Mouse (Mus musculus): ENCODE data around the gene Apobec2. TPM values are rescaled to one million over a fixed set of nuclear protein-coding genes. Genes with fewer than 3 reads are reported as not detected.

Gene Apobec2
- polyA plus RNA-seq, 1 experiment from 2014 or later, result 0.25 TPM

DNA sequence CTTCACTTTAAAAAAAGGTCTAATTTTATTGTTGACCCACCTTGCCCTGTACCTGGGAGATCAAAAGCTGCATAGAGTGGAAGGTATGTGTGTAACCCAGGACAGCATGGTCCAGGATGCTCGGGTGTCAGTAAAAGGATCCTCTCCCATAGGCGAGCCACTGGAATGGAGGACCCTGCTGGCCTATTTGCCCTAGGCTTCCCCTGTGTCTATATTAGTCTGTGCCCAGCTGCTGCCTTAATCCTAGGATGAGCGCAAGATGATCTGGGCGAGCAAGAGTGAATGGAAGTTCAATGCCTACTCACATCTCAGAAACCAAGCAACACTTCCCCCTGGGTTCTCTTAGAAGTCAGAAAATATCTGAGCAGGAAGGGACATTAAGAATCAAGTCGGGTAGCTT, 1.7 kb downstream of the Apobec2 start:
- ATAC-seq, result no peak
- no peak for DNase-seq
- Histone ChIP-seq H3K36me3 (replicated peaks; ENCODE audit: insufficient read depth, low read length) (no peaks in the 10 kb centered on the region), H3K27ac (ENCODE audit: low read depth) (no peak overlapping the region), H3K4me1 (ENCODE audit: insufficient read depth) (peaks cover 23% of the 10 kb centered on the region), H3K27me3 (ENCODE audit: insufficient read depth, low read length) (no peaks in the 10 kb centered on the region), H3K4me3 (ENCODE audit: low read depth, low read length) (no peak overlapping the region), H3K9me3 (ENCODE audit: low read length) (no peaks in the 10 kb centered on the region), H3K4me2 (ENCODE audit: low read depth, low read length) (no peak overlapping the region), H3K9ac (replicated peaks) (no peak overlapping the region)
- 59% methylated on average over 5 of the region's 5 CpGs for WGBS (ENCODE audit: insufficient replicate concordance)
- no peak for TF ChIP-seq CTCF (IDR thresholded peaks at IDR 0.05; ENCODE audit: low read depth)
- TF ChIP-seq EP300 (IDR thresholded peaks at IDR 0.05; ENCODE audit: low read depth), result no peak

DNA sequence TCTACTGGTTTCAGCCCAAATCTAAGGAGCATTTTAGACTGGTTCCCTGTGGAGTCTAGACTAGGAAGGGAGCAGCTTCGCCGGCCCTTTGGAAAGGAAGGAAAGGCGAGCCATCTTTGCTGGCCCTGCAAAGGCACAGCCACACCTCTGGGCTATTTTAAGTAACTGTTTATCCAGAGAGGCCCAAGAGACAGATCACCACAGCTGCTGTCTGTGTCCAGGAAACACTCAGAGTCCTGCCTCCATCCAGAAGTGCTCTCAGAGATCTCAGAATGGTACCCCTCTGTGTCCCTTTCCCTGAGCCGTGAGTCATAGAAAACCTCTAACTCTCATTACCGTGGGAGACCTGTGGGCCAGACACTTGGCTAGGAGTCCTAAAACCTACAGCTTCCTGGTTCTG, 2.3 kb downstream of the Apobec2 start:
- Histone ChIP-seq H3K4me3 (ENCODE audit: low read depth, low read length) (no peak overlapping the region), H3K27me3 (ENCODE audit: insufficient read depth, low read length) (no peaks in the 10 kb centered on the region), H3K9me3 (ENCODE audit: low read length) (no peaks in the 10 kb centered on the region), H3K4me1 (ENCODE audit: insufficient read depth) (peaks cover 30% of the 10 kb centered on the region), H3K9ac (replicated peaks) (no peak overlapping the region), H3K4me2 (ENCODE audit: low read depth, low read length) (no peak overlapping the region), H3K36me3 (replicated peaks; ENCODE audit: insufficient read depth, low read length) (no peaks in the 10 kb centered on the region), H3K27ac (ENCODE audit: low read depth) (no peak overlapping the region; the same call in 1 of the 2 replicates)
- WGBS (ENCODE audit: insufficient replicate concordance), result 42% methylated on average over 5 of the region's 5 CpGs
- TF ChIP-seq EP300 (IDR thresholded peaks at IDR 0.05; ENCODE audit: low read depth) (no peak), CTCF (IDR thresholded peaks at IDR 0.05; ENCODE audit: low read depth) (no peak)
- ATAC-seq (no peak), DNase-seq (no peak)

DNA sequence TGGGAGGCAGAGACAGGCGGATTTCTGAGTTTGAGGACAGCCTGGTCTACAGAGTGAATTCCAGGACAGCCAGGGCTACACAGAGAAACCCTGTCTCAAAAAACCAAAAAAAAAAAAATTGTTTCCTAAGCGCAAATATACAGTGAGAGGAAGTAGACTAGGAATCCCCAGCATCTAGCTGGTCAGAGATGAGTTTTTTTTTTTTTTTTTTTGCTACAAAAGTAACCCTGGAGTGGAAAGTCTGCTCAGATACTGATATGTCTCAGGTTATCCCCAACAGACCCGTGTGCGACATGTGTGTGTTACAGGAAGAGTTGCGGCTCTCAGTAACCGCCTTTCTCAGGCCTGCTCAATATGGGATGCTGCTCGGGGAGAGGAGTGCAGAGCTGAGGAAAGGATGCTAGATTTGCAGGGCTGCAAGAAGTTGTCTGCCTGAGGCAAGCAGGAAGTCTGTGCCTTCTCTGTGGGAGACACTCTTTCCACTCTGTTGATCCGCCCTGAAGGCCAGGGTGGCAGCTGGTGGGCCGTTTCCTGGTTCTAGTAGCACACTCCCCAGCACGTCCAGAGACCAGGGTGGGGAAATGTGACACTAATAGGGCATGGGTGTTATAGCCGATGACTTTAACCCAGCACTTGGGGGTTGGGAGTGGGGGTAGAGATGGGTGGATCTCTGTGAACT, 4.7 kb downstream of the Apobec2 start:
- H3K4me2 ChIP-seq (ENCODE audit: low read depth, low read length), result no peak overlapping the region
- H3K27me3 ChIP-seq (ENCODE audit: insufficient read depth, low read length), result no peaks in the 10 kb centered on the region
- H3K9ac ChIP-seq (replicated peaks), result no peak overlapping the region
- DNase-seq, result no peak
- peak overlapping the region; percentile 74 for H3K27ac ChIP-seq (ENCODE audit: low read depth)
- no peaks in the 10 kb centered on the region for H3K9me3 ChIP-seq (ENCODE audit: low read length)
- H3K36me3 ChIP-seq (replicated peaks; ENCODE audit: insufficient read depth, low read length), result no peaks in the 10 kb centered on the region
- WGBS (ENCODE audit: insufficient replicate concordance), result 44% methylated on average over 11 of the region's 11 CpGs
- peaks cover 30% of the 10 kb centered on the region for H3K4me1 ChIP-seq (ENCODE audit: insufficient read depth)
- TF ChIP-seq EP300 (IDR thresholded peaks at IDR 0.05; ENCODE audit: low read depth), result no peak
- no peak for TF ChIP-seq CTCF (IDR thresholded peaks at IDR 0.05; ENCODE audit: low read depth)
- ATAC-seq, result peak; percentile 28; the same call in 1 of the 2 replicates
- no peak overlapping the region for H3K4me3 ChIP-seq (ENCODE audit: low read depth, low read length)

DNA sequence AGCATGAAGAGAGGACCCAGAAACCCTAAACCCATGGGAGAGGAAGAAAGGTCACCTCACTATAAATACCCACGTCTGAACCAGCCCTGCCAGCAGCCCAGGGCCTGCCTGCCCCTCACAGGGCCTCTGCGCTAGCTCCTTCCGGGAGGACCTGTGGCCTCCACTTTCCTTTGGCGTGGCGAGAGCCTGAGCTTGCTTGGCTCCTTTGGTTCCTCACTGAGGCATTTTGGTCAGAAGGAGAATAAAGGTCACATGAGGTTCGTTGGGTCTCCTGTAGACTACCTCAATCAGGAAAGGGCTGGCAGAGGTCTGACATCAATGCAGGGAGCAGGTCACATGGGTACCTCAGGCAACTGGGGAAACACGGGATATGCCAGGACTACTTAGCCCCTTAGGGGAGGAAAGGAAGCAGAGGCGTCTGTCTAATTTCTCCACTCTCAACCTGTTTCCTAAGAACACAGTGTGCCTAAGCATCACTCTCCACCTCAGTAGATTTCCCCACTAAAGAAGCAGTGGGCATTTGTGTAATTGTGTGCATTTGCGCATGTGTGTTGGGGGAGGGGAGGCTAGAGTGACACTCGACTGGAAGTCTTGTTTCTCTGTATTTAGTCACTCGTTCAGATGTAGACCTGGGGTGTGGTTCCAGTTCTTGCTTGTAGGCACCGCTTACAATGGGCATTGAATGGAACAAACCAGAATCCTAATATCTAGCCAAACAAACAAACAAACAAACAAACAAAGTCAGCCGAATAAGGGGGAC, 5.6 kb downstream of the Apobec2 start:
- WGBS (ENCODE audit: insufficient replicate concordance), result 37% methylated on average over 13 of the region's 13 CpGs
- Histone ChIP-seq H3K4me1 (ENCODE audit: insufficient read depth) (peaks cover 30% of the 10 kb centered on the region), H3K9ac (replicated peaks) (no peak overlapping the region; the same call in 1 of the 2 replicates), H3K4me2 (ENCODE audit: low read depth, low read length) (peak overlapping the region; percentile 29; the same call in 1 of the 2 replicates), H3K27me3 (ENCODE audit: insufficient read depth, low read length) (no peaks in the 10 kb centered on the region), H3K9me3 (ENCODE audit: low read length) (no peaks in the 10 kb centered on the region), H3K27ac (ENCODE audit: low read depth) (peak overlapping the region; percentile 74), H3K36me3 (replicated peaks; ENCODE audit: insufficient read depth, low read length) (no peaks in the 10 kb centered on the region), H3K4me3 (ENCODE audit: low read depth, low read length) (no peak overlapping the region)
- DNase-seq (peak; percentile 54), ATAC-seq (peak; percentile 33)
- 0 out of 2 replicates have a peak, but pooled peaks have one; percentile 35 for TF ChIP-seq EP300 (IDR thresholded peaks at IDR 0.05; ENCODE audit: low read depth)
- no peak for TF ChIP-seq CTCF (IDR thresholded peaks at IDR 0.05; ENCODE audit: low read depth)

DNA sequence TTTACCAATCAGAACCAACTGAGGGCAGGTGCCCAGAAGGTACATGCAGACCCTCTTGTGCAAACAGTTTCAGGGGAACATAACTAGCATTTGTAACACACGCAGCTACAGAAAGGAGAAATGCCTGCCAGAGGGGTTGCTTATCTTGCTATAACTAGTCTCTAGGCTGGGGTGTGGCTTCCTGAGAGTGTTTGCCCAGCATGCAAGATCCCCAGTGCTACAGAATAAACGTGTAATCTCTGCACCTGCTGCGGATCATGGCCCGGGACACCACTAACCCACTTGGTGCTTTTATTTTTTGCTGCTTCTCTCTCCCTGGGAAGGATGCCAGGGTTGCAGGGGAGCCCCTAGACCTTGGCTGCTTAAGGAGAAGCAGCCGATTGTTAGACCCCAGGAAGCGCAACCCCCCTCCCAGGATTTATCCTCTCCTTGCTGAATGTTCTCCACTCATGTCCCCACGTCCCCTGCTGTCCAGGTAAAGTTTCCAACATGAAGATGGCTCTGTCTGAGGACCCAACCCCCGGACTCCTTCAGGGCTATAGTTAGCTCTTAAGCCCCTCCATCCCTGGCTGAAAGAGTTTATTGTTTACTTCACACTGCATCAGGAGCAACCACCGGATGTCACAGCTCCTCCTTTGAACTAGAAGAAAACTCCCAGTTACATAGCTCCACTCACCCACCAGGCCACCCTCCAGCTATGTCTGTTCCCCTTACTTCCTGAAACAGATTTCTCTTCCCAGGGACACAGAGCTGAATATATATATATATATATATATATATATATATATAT, 6.7 kb downstream of the Apobec2 start:
- H3K27ac ChIP-seq (ENCODE audit: low read depth), result peak overlapping the region; percentile 63
- 24% methylated on average over 9 of the region's 9 CpGs for WGBS (ENCODE audit: insufficient replicate concordance)
- peak overlapping the region; percentile 39 for H3K4me2 ChIP-seq (ENCODE audit: low read depth, low read length)
- no peak for TF ChIP-seq EP300 (IDR thresholded peaks at IDR 0.05; ENCODE audit: low read depth)
- TF ChIP-seq CTCF (IDR thresholded peaks at IDR 0.05; ENCODE audit: low read depth), result no peak
- no peaks in the 10 kb centered on the region for H3K27me3 ChIP-seq (ENCODE audit: insufficient read depth, low read length)
- DNase-seq, result peak; percentile 41
- H3K4me1 ChIP-seq (ENCODE audit: insufficient read depth), result peaks cover 27% of the 10 kb centered on the region
- no peaks in the 10 kb centered on the region for H3K36me3 ChIP-seq (replicated peaks; ENCODE audit: insufficient read depth, low read length)
- ATAC-seq, result peak; percentile 50
- no peak overlapping the region for H3K4me3 ChIP-seq (ENCODE audit: low read depth, low read length)
- no peak overlapping the region for H3K9ac ChIP-seq (replicated peaks)
- no peaks in the 10 kb centered on the region for H3K9me3 ChIP-seq (ENCODE audit: low read length)

DNA sequence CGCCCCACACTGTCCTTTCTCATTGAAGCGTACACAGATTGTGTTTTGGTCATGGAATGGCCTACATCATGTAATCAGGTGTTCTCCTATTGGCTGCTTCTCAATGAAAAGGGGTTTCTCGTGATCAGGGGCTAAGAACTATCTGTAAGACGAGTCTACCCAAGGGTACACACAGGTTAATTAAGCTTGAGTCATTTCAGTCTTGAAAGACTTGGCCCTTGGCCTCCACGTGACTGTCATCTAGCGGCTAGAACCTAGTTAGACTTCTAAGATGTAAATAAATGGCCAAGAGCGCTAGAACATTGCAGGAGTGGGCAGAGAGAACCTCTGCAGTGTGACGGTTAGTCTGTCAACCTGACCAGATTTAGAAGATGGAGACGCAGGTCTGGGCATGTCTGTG, 8.5 kb downstream of the Apobec2 start:
- Histone ChIP-seq H3K9ac (replicated peaks) (no peak overlapping the region), H3K9me3 (ENCODE audit: low read length) (no peaks in the 10 kb centered on the region), H3K4me2 (ENCODE audit: low read depth, low read length) (no peak overlapping the region), H3K4me3 (ENCODE audit: low read depth, low read length) (no peak overlapping the region), H3K36me3 (replicated peaks; ENCODE audit: insufficient read depth, low read length) (no peaks in the 10 kb centered on the region), H3K27me3 (ENCODE audit: insufficient read depth, low read length) (no peaks in the 10 kb centered on the region), H3K4me1 (ENCODE audit: insufficient read depth) (peaks cover 19% of the 10 kb centered on the region), H3K27ac (ENCODE audit: low read depth) (no peak overlapping the region)
- DNase-seq (no peak), ATAC-seq (no peak)
- TF ChIP-seq CTCF (IDR thresholded peaks at IDR 0.05; ENCODE audit: low read depth) (no peak), EP300 (IDR thresholded peaks at IDR 0.05; ENCODE audit: low read depth) (no peak)
- WGBS (ENCODE audit: insufficient replicate concordance), result 86% methylated on average over 9 of the region's 9 CpGs
